Mouse (Mus musculus) CH12.LX (cell line): ENCODE data around the gene Rad54l2. TPM values are rescaled to one million over a fixed set of nuclear protein-coding genes. Genes with fewer than 3 reads are reported as not detected.

ENCODE experiments used
- DNase-seq: peaks from one replicate; pipeline ENCODE4 v3.0.0-alpha.2; 2013; ENCODE audit errors: extremely low read depth
- H3K27ac ChIP-seq: 2 replicates; pipeline ENCODE4 v1.5.1; 2012; ENCODE audit warnings: low read depth, mild to moderate bottlenecking, control low read depth, moderate library complexity; ENCODE audit not compliant: insufficient read depth
- H3K27me3 ChIP-seq: replicated peaks from 2 replicates; pipeline ENCODE3; 2012; ENCODE audit warnings: inconsistent platforms
- H3K36me3 ChIP-seq, 2 experiments: replicated peaks in 1 of 2; 2 replicates each; pipeline versions ENCODE3 to v1.6.1; 2012; ENCODE audit warnings: inconsistent platforms in 1 of 2, low read length in 1 of 2, mild to moderate bottlenecking in 1 of 2, mixed read lengths in 1 of 2, moderate library complexity in 1 of 2; ENCODE audit not compliant: control insufficient read depth in 1 of 2, insufficient read depth in 1 of 2
- H3K4me1 ChIP-seq, 2 experiments: 2 replicates each; pipeline ENCODE4 v1.6.1; 2012; ENCODE audit warnings: inconsistent platforms in 1 of 2, moderate library complexity in 1 of 2; ENCODE audit not compliant: insufficient read depth in 2 of 2, control insufficient read depth in 1 of 2
- H3K4me2 ChIP-seq: 2 replicates; pipeline ENCODE4 v1.6.1; 2012; ENCODE audit warnings: low read depth, mild to moderate bottlenecking, control low read depth; ENCODE audit not compliant: poor library complexity, insufficient read depth, severe bottlenecking
- H3K4me3 ChIP-seq, 3 experiments: fragments of 150-350 bp in 1 of 3; sonication (generic) in 1 of 3; replicated peaks in 1 of 3; 2 replicates each; pipeline versions ENCODE3 to v1.5.1; 2011 to 2012; ENCODE audit warnings: low read depth in 2 of 3, low read length in 2 of 3, mild to moderate bottlenecking in 2 of 3, moderate library complexity in 2 of 3, control low read depth in 1 of 3, improper control_type of control experiment in 1 of 3, inconsistent platforms in 1 of 3, mixed read lengths in 1 of 3; ENCODE audit not compliant: poor library complexity in 1 of 3
- H3K79me2 ChIP-seq: replicated peaks from 2 replicates; pipeline ENCODE4 v1.6.1; 2012; ENCODE audit warnings: mild to moderate bottlenecking, moderate library complexity; ENCODE audit not compliant: control insufficient read depth, poor library complexity, insufficient read depth, severe bottlenecking; ENCODE audit errors: extremely low read depth
- H3K9ac ChIP-seq: 2 replicates; pipeline ENCODE4 v1.6.1; 2012; ENCODE audit warnings: low read depth, mild to moderate bottlenecking, control low read depth, moderate library complexity; ENCODE audit not compliant: insufficient read depth
- H3K9me3 ChIP-seq: replicated peaks from 2 replicates; pipeline ENCODE3; 2012; ENCODE audit warnings: low read length, inconsistent platforms, mixed read lengths
- CHD2 ChIP-seq: IDR thresholded peaks from 2 replicates; pipeline ENCODE4 v1.6.1; 2011; ENCODE audit warnings: low read length, improper control_type of control experiment
- E2F4 ChIP-seq: IDR thresholded peaks from 2 replicates; pipeline ENCODE4 v1.6.1; 2011; ENCODE audit warnings: low read depth, low read length, improper control_type of control experiment; ENCODE audit not compliant: insufficient replicate concordance
- ELF1 ChIP-seq: IDR thresholded peaks from 2 replicates; pipeline ENCODE4 v1.6.1; 2014; ENCODE audit warnings: low read depth, mild to moderate bottlenecking, inconsistent platforms, low read length, improper control_type of control experiment
- EP300 ChIP-seq: IDR thresholded peaks from 2 replicates; pipeline ENCODE4 v1.6.1; 2011; ENCODE audit warnings: low read length, improper control_type of control experiment
- ETS1 ChIP-seq: conservative IDR thresholded peaks from 2 replicates; pipeline ENCODE4 v1.6.1; 2012; ENCODE audit warnings: low read depth, mild to moderate bottlenecking, inconsistent platforms, low read length, improper control_type of control experiment, moderate library complexity
- IRF4 ChIP-seq: IDR thresholded peaks from 2 replicates; pipeline ENCODE4 v1.6.1; 2014; ENCODE audit warnings: low read depth, mild to moderate bottlenecking, inconsistent platforms, low read length, improper control_type of control experiment
- MAFK ChIP-seq: IDR thresholded peaks from 2 replicates; pipeline ENCODE4 v1.6.1; 2011; ENCODE audit warnings: low read length, improper control_type of control experiment; ENCODE audit not compliant: insufficient replicate concordance
- MAX ChIP-seq: IDR thresholded peaks from 2 replicates; pipeline ENCODE4 v1.6.1; 2011; ENCODE audit warnings: low read length, improper control_type of control experiment
- MAZ ChIP-seq: IDR thresholded peaks from 2 replicates; pipeline ENCODE4 v1.6.1; 2012; ENCODE audit warnings: low read depth, mild to moderate bottlenecking, inconsistent platforms, low read length, improper control_type of control experiment, moderate library complexity
- MEF2A ChIP-seq: IDR thresholded peaks from 2 replicates; pipeline ENCODE4 v1.6.1; 2014; ENCODE audit warnings: low read depth, mild to moderate bottlenecking, inconsistent platforms, low read length, improper control_type of control experiment, borderline replicate concordance
- MYC ChIP-seq: IDR thresholded peaks from 2 replicates; pipeline ENCODE4 v1.6.1; 2011; ENCODE audit warnings: low read depth, mild to moderate bottlenecking, improper control_type of control experiment, low read length
- NRF1 ChIP-seq: IDR thresholded peaks from 2 replicates; pipeline ENCODE4 v1.6.1; 2014; ENCODE audit warnings: low read depth, mild to moderate bottlenecking, inconsistent platforms, low read length, improper control_type of control experiment, moderate library complexity
- POLR2A ChIP-seq: IDR thresholded peaks from 2 replicates; pipeline ENCODE4 v1.6.1; 2011; ENCODE audit warnings: low read depth, mild to moderate bottlenecking, improper control_type of control experiment, low read length
- POLR2AphosphoS2 ChIP-seq: IDR thresholded peaks from 2 replicates; pipeline ENCODE4 v1.6.1; 2011; ENCODE audit warnings: low read depth, low read length, improper control_type of control experiment
- RAD21 ChIP-seq: IDR thresholded peaks from 2 replicates; pipeline ENCODE4 v1.6.1; 2011; ENCODE audit warnings: low read depth, mild to moderate bottlenecking, low read length, improper control_type of control experiment, moderate library complexity
- TBP ChIP-seq: conservative IDR thresholded peaks from 2 replicates; pipeline ENCODE4 v1.6.1; 2011; ENCODE audit warnings: low read depth, low read length, improper control_type of control experiment
- UBTF ChIP-seq: IDR thresholded peaks from 2 replicates; pipeline ENCODE4 v1.6.1; 2012; ENCODE audit warnings: low read depth, mild to moderate bottlenecking, inconsistent platforms, low read length, improper control_type of control experiment, moderate library complexity
- ZKSCAN1 ChIP-seq: IDR thresholded peaks from 2 replicates; pipeline ENCODE4 v1.6.1; 2012; ENCODE audit warnings: low read depth, inconsistent platforms, low read length, improper control_type of control experiment, borderline replicate concordance
- ZMIZ1 ChIP-seq: IDR thresholded peaks from 2 replicates; pipeline ENCODE4 v1.6.1; 2012; ENCODE audit warnings: low read depth, mild to moderate bottlenecking, inconsistent platforms, low read length, improper control_type of control experiment
- dilution Hi-C: fragments of 300-500 bp; cut with MboI; formaldehyde crosslinking; loops from 2 replicates; pipeline ENCODE4 v1.14.3; 2020; ENCODE audit warnings: low sequenced_read_pairs; ENCODE audit not compliant: extremely low pct_unique_long_range_greater_than_20kb, extremely low pct_ligation_motif_present
- in situ Hi-C: fragments of 300-500 bp; cut with MboI; formaldehyde crosslinking; loops from 3 replicates; pipeline ENCODE4 v1.14.3; 2019; ENCODE audit warnings: low sequenced_read_pairs, low pct_ligation_motif_present, low pct_unique_long_range_greater_than_20kb, mixed read lengths
- polyA plus RNA-seq: library from polyadenylated mRNA; unstranded; fragments of >175 nt; gene quantifications from 2 replicates; pipeline ENCODE4 v1.2.1, GENCODE M21; 2012; ENCODE audit warnings: low read depth; ENCODE audit not compliant: insufficient read length
- total RNA-seq, 2 experiments: library from RNA; depleted of rRNA; stranded (reverse); fragments of 300-350 nt in 1 of 2; fragments of >200 nt in 1 of 2; gene quantifications; 2 replicates each; pipeline ENCODE4 v1.2.3; 2012 to 2014

Rad54l2 gene
- total and polyA plus RNA-seq, 3 experiments, result 7.2 to 16.5 (median 11.6) TPM

- no peak for TF ChIP-seq MYC
Observed at GRCm38 (mm10) chr9:106657592-106657991, 131.4 kb downstream of the Rad54l2 start (continued).

DNA sequence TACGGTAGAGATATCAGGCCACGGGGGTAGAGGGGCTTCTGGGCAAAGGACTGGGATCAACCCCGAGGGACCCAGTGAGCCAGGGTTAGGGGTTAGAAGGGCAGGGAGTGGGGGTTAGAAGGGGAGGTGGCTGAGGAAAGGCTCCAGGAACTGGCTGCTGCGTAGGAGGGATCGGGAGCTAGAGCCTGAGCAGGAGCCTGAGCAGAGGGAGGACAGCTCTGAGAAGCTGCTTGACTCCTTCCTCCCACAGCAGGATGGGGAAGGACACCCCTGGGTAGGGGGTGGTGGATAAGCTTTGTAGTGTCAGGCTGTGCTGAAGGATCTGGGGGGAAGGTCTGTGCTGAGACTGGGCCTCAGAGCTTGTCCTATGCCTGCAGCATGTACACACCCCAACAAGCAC is 132.2 kb downstream of the Rad54l2 start:
- H3K4me2 ChIP-seq, result no peak overlapping the region
- H3K4me1 ChIP-seq, result no peaks in the 10 kb centered on the region
- H3K79me2 ChIP-seq, result no peaks in the 10 kb centered on the region
- peaks cover 25 to 45% of the 10 kb centered on the region in 2 experiments for H3K36me3 ChIP-seq
- H3K27ac ChIP-seq, result no peak overlapping the region
- no peak overlapping the region for H3K4me3 ChIP-seq
- no peak overlapping the region for H3K9ac ChIP-seq
- no peaks in the 10 kb centered on the region for H3K9me3 ChIP-seq
- dilution Hi-C loops, result no loop called here
- DNase-seq, result no peak
- no peak for TF ChIP-seq NRF1
- TF ChIP-seq RAD21, result no peak
- TF ChIP-seq POLR2A, result no peak
- no peak for TF ChIP-seq E2F4
- no peak for TF ChIP-seq MEF2A
- TF ChIP-seq MAX, result no peak
- no peak for TF ChIP-seq UBTF
- TF ChIP-seq POLR2AphosphoS2, result no peak
- no peak for TF ChIP-seq ETS1
- no peak for TF ChIP-seq ZKSCAN1
- TF ChIP-seq ELF1, result no peak
- TF ChIP-seq MAFK, result no peak
- no peak for TF ChIP-seq ZMIZ1
- no peak for TF ChIP-seq MAZ
- TF ChIP-seq IRF4, result no peak
- TF ChIP-seq TBP, result no peak
- no peak for TF ChIP-seq EP300
- TF ChIP-seq CHD2, result no peak
- TF ChIP-seq, all 38 proteins: peak for 0
- in situ Hi-C loops, result loop anchor here (10.0 to 25.0 kb wide), 2 partner anchors 52 to 630 kb away; partner anchors contain the start of genes Cish and Mapkapk3
- H3K27me3 ChIP-seq, result peaks cover 30% of the 10 kb centered on the region
